Mouse (Mus musculus): ENCODE measurements around the gene Ebi3. TPM values are rescaled to one million over a fixed set of nuclear protein-coding genes. Genes with fewer than 3 reads are reported as not detected.

The Ebi3 gene
- 26.3 TPM for polyA plus RNA-seq (2017; shearing (Covaris generic))

DNA sequence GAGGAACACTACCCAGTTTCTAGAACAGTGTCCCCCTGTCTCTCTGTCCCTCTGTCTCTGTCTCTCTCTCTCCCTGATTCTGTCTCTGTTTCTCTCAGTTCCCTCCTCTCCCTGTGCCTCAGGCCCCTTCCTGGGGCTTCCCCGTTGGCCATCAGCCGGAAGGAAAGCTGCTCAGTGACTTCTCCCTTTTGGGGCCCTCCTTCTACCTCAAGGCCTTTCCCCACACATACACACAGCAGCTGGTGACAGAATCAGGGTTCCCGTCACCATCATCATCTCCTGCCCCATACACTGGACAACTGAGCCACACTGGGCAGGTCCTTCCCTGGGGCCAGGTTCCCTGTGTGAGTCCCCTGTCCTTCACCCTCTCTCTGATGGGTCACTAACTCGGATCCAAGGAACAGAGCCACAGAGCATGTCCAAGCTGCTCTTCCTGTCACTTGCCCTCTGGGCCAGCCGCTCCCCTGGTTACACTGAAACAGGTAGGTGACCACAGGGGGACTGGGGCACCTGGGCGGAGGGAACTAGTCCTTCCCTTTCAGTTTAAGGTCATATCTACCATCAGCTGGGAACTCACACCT, at the start of gene Ebi3:
Ebi3 (plus strand) TSS at position 194 of the 581 bp plus-strand sequence.

DNA sequence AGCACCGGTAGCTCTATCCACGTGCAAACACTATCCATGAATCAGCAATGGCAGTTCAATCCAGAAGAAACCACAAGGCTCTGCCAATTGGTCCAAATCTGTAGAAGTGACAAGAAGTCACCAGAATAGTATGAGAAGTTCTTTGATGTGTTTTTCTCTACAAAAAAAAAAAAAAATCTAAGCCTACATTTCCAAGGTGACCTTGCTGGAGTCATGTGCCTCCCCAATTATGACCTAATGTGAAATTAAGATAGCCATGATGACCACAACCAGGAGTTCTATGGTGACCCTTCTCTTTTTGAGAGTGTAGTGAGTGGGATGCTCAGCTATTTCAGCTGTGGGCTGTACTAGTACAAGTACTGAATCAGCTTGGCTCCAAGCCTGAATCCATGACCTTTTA, 3.0 kb upstream of the Ebi3 start, which contains the start of gene Zfp119b:
Zfp119b (minus strand) TSS at position 101 of the 400 bp plus-strand sequence.

DNA sequence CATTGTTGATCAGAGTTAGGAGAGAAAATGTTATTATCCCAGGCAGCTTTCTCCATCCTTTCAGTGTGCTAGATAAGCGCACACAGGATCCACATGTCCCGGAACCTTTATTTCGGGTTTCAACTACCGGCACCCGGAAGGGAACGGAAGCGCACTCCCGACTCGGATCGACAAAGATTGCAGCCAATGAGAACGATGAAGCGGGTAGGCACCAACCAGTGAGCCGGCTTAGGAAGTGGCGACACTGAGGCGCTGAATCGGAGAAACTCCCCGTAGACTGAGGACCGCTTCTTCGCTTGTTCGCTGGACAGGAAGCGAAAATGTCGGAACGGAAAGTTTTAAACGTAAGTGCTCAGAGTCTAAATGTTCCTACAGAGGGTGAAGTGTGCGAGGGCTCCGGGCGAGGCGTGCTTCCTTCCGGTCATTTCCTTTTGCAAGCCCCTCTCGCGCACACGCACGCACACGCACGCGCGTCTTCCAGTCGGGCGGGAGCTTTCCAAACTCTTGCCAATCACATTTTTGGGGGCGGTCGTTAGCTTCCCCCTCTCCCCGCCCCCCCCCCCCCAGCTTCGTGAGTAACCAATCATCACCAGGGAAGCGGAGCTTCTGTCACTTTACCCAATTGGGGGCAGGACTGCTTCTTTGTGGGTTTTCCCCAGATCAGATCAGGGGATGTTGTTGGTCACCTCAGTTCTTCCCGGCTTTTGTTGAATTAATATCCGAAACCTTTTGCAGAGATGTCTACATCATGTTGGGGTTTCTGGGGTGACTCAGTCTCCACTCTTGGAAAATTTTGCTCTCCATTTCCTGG, 6.7 kb downstream of the Ebi3 start, which contains the start of gene Yju2:
Yju2 (plus strand) TSS at position 182 of the 811 bp plus-strand sequence.

DNA sequence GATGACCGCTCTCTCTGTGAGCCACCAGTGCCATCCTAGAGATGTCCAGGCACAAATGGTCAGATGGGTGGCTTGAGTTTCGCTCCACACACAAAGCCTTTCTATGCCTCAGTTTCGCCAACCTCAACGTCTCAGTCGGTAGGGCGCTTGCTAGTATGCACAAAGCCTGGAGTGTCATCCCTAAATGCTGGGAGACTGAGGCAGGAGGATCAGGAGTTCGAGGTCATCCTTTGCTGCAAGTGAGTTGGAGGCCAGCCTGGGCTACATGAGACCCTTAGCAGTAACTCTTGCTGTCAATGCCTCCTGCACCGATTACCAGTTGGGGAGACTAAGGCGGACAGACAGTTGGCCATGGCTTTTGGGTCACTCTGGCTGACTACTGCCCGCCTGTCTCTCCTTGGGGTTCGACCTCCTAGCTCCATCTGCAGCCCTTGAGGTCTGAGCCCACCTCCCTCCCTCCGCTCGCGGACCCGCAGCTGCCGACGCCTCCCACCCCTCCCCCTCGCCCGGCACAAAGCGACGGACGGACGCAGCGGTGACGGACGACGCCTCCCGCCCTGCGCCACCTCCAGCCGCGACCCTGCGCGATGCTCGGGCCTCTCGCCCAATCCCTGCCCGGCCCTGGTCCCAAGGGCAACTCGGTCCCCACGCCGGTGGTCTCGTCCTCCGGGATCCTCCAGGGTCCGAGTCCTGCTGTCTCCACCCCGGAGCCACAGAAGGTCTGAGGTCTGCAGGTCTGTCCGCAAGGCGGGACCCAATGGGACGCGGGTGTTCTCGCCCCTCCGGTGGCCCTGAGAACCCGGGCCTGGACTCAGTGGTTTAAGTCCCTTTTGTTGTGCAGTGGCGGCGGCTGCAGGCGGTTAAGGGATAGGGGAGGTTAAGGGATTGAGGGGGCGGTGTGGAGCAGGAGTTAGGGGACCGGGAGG, 17.8 kb downstream of the Ebi3 start, which contains the start of gene Shd:
Shd (plus strand) TSS at position 502 of the 926 bp plus-strand sequence.

DNA sequence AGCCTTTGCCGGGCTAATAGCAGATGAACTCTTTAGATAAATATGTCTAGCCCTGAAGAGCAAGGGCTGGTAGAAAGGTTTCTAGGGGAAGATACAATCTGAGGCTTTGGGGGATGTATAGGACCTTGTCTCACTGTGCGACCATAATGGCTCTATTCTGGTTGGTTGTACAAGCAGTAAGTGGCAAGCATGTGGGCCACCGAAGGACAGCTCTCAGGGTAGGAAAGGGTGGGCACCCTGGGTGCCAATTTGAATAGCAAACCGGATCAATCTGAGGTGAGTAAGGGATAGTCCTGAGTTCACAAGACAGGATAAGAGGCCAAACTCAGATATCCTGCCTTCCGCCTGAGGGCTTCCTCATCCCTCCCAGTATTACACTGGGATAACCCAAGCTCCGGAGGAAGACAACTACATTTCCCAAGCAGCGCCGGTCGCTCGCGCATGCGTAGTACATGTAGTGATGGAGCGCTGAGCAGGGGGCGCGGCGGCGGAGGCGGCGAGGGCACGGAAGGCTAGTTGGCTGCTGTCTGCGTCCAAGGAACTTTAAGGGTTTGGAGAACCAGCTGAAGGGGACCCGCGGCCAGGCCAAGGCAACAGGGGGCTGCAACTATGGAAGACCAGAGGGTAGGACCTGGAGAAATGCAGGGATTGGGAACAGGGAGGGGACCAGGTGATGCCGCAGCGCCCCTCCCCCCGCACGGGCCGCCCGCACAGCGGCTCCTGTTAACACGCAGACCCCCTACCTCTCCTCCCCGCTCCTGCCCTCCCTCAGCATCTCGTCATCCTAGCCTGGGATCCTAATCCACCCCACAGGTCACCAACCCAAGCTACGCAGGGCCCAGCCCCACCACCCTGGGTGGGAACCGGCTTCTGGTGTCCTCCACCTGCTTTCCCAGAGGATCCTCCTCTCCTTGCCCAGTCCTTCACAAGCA, 33.9 kb downstream of the Ebi3 start, which contains the start of gene Fsd1:
Fsd1 (plus strand) TSS at position 480 of the 932 bp plus-strand sequence.

DNA sequence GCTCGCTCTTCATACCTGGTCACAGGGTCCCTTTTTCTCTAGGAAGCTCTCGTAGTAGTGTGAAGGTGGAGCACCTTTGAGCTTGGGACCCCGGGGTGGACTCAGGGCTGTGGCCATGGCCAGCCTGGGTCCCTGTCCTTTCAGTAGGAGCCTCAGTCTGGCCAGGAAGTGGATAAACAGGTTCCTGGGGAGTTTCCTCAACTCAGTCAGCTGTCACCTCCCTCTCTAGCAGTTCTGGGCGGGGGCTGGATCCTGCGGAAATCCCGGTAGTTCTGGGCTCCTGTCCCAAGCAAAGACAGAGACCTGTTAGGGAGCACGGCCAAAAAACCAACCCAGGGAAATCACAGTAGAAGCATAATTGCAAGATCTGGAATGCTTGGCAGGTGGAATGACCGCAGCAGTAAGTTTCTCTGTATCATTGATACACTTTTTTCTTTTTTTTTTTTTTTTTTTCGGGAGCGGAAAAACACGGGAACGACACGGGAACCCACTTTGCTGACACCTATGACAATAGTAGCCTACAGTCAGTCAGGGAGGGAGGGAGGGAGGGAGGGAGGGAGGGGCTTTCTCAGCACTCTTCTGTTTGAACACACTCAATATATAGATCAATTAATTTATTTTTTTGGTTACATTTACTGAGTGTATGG, 53.1 kb downstream of the Ebi3 start, which contains the start of the genes Stap2 and Mpnd:
Stap2 (minus strand) TSS at position 170 of the 647 bp plus-strand sequence.
Mpnd (plus strand) TSS at position 297 of the 647 bp plus-strand sequence.

Other genes starting within 250 kb of the Ebi3 start
- 16.4 TPM for gene Pot1b, start 240.0 kb upstream of the Ebi3 start, polyA plus RNA-seq (2017; shearing (Covaris generic))
- 1.1 TPM for gene Adgre4, start 202.7 kb upstream of the Ebi3 start, polyA plus RNA-seq (2017; shearing (Covaris generic))
- gene Zfp119a, start 73.7 kb upstream of the Ebi3 start, polyA plus RNA-seq (2017; shearing (Covaris generic)), result 17.0 TPM
- 23.4 TPM for gene Zfp959, start 60.5 kb upstream of the Ebi3 start, polyA plus RNA-seq (2017; shearing (Covaris generic))
- gene Zfp119b, start 3.1 kb upstream of the Ebi3 start, polyA plus RNA-seq (2017; shearing (Covaris generic)), result 13.5 TPM
- 38.8 TPM for gene Yju2, start 6.5 kb downstream of the Ebi3 start, polyA plus RNA-seq (2017; shearing (Covaris generic))
- gene Shd, start 17.8 kb downstream of the Ebi3 start, polyA plus RNA-seq (2017; shearing (Covaris generic)), result 0.89 TPM
- gene Fsd1, start 33.9 kb downstream of the Ebi3 start, polyA plus RNA-seq (2017; shearing (Covaris generic)), result 0.44 TPM
- gene Stap2, start 52.9 kb downstream of the Ebi3 start, polyA plus RNA-seq (2017; shearing (Covaris generic)), result 0.83 TPM
- 144 TPM for gene Mpnd, start 53.1 kb downstream of the Ebi3 start, polyA plus RNA-seq (2017; shearing (Covaris generic))
- gene Sh3gl1, start 84.0 kb downstream of the Ebi3 start, polyA plus RNA-seq (2017; shearing (Covaris generic)), result 192 TPM
- gene Chaf1a, start 87.8 kb downstream of the Ebi3 start, polyA plus RNA-seq (2017; shearing (Covaris generic)), result 3.3 TPM
- 76.2 TPM for gene Ubxn6, start 122.4 kb downstream of the Ebi3 start, polyA plus RNA-seq (2017; shearing (Covaris generic))
- gene Hdgfl2, start 127.0 kb downstream of the Ebi3 start, polyA plus RNA-seq (2017; shearing (Covaris generic)), result 147 TPM
- gene Plin4, start 157.2 kb downstream of the Ebi3 start, polyA plus RNA-seq (2017; shearing (Covaris generic)), result not detected
- gene Plin5, start 165.0 kb downstream of the Ebi3 start, polyA plus RNA-seq (2017; shearing (Covaris generic)), result 0.08 TPM
- gene Lrg1, start 169.4 kb downstream of the Ebi3 start, polyA plus RNA-seq (2017; shearing (Covaris generic)), result 0.25 TPM
- 0.12 TPM for gene Sema6b, start 187.7 kb downstream of the Ebi3 start, polyA plus RNA-seq (2017; shearing (Covaris generic))
- gene Tnfaip8l1, start 209.8 kb downstream of the Ebi3 start, polyA plus RNA-seq (2017; shearing (Covaris generic)), result 38.0 TPM
- gene Mydgf, start 231.3 kb downstream of the Ebi3 start, polyA plus RNA-seq (2017; shearing (Covaris generic)), result 54.2 TPM

All from CD4-positive, CD25-positive, alpha-beta regulatory T cell (primary cell).